Mouse (Mus musculus) myocyte (in vitro differentiated cells): ENCODE data around the gene Irgc1.
A peak's percentile ranks its signal among the peaks of the same experiment; 100 is the strongest.

Experiments
- MYOD1 ChIP-seq, 3 experiments: IDR thresholded peaks; one replicate each; pipeline ENCODE4 v1.6.1; 2011; ENCODE audit warnings: control low read depth in 2 of 3, low read depth in 2 of 3, mild to moderate bottlenecking in 2 of 3, moderate library complexity in 1 of 3; ENCODE audit not compliant: insufficient read length in 2 of 3, control insufficient read depth in 1 of 3
- MYOG ChIP-seq, 3 experiments: IDR thresholded peaks; one replicate each; pipeline ENCODE4 v1.6.1; 2011; ENCODE audit warnings: control low read depth in 2 of 3, low read depth in 2 of 3, mild to moderate bottlenecking in 2 of 3; ENCODE audit not compliant: insufficient read length in 2 of 3, control insufficient read depth in 1 of 3, insufficient read depth in 1 of 3
- POLR2A ChIP-seq: IDR thresholded peaks from one replicate; pipeline ENCODE4 v1.6.1; 2011; ENCODE audit warnings: low read depth, mild to moderate bottlenecking, control low read depth, moderate library complexity; ENCODE audit not compliant: insufficient read length
- POLR2AphosphoS2 ChIP-seq: IDR thresholded peaks from one replicate; pipeline ENCODE4 v1.6.1; 2011; ENCODE audit warnings: low read depth, control low read depth; ENCODE audit not compliant: insufficient read length
- TCF12 ChIP-seq: IDR thresholded peaks from one replicate; pipeline ENCODE4 v1.6.1; 2011; ENCODE audit warnings: mild to moderate bottlenecking, control low read depth; ENCODE audit not compliant: poor library complexity, insufficient read depth, severe bottlenecking

- TF ChIP-seq POLR2A, result no peak
- TF ChIP-seq MYOD1 (IDR thresholded peaks at IDR 0.05; ENCODE audit: control insufficient read depth in 1 of 3, insufficient read length in 2 of 3, low read depth in 2 of 3), result peak; percentile 41 to 89 (median 61)
- TF ChIP-seq TCF12, result no peak
- peak; percentile 64 to 92 (median 90) for TF ChIP-seq MYOG (IDR thresholded peaks at IDR 0.05; ENCODE audit: control insufficient read depth in 1 of 3, insufficient read depth in 1 of 3, insufficient read length in 2 of 3, low read depth in 2 of 3)
- TF ChIP-seq POLR2AphosphoS2, result no peak
These were observed 14.1 kb downstream of the Irgc1 start for GRCm38 (mm10) chr7:24437981-24438380.
